Mouse (Mus musculus): ENCODE data around the gene Bfsp1.

DNA sequence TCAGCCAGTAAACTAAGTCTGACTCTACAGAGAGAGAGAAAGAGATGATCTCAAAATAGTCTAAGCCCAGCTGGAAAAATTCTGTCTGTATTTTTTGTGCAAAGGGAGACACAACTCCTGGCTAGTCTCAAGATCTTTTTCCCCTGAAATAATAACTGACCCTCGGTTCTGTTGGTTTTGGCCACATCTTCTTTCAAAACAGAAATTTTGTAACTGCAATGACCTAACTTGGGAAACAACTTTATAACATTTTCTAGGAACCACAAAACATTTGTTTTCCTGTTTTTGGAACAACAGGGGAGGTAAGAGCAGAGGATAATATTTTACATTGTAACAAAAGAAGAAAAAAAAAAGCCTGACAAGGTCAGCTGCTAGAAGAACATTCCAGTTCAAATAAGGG lies 13.1 kb upstream of the Bfsp1 start:
- TF ChIP-seq POLR2A (IDR thresholded peaks at IDR 0.05; ENCODE audit: borderline replicate concordance, control insufficient read depth, low read depth, low read length) (no peak), CTCF (IDR thresholded peaks at IDR 0.05; ENCODE audit: control insufficient read depth, insufficient read depth, low read length) (no peak)

All from bone marrow, adult 2 months (tissue).